Mouse (Mus musculus) urinary bladder, postnatal 0 days (tissue): ENCODE measurements around the gene Wfdc18. TPM values are rescaled to one million over a fixed set of nuclear protein-coding genes. Genes with fewer than 3 reads are reported as not detected.

ENCODE experiments used
- polyA plus RNA-seq: library from polyadenylated mRNA; unstranded; fragments of >200 nt; fragmentation: Nextera tagmentation; extraction: Ambion mirVana; gene quantifications from 2 replicates; pipeline ENCODE4 v1.2.1, GENCODE M21; 2015

The Wfdc18 gene
- not detected in 2 replicates for polyA plus RNA-seq

GRCm38 (mm10) chr11:83708715-83709114 is at the start of gene Wfdc18:
Gene Wfdc18, plus strand, starts transcription at chr11:83709015.

GRCm38 (mm10) chr11:83662204-83662603 is 46.6 kb upstream of the Wfdc18 start, which contains the start of gene Ccl4:
Gene Ccl4, plus strand, starts transcription at chr11:83662584.

DNA sequence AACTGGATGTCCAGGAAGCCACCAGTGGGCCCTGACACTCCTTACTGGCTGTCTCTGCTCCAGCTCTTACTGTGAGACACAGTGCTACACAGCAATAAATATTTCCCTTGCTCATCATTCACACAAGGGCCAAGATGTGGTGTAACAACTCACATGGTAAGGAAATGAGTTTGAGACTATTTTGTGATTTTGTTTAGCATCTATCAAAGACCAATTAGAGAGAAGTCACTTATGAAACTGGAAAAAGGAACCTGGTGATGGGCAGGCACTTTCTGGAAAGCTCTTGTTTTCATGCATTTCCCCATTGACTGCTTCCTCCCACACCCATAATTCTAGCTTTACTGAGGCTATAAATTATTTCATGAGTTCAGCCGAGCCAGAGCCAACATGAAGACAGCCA is 5.1 kb upstream of the Wfdc18 start, which contains the start of gene Wfdc17:
Gene Wfdc17 (plus strand): TSS at position 287 of the 400 bp plus-strand sequence.

DNA sequence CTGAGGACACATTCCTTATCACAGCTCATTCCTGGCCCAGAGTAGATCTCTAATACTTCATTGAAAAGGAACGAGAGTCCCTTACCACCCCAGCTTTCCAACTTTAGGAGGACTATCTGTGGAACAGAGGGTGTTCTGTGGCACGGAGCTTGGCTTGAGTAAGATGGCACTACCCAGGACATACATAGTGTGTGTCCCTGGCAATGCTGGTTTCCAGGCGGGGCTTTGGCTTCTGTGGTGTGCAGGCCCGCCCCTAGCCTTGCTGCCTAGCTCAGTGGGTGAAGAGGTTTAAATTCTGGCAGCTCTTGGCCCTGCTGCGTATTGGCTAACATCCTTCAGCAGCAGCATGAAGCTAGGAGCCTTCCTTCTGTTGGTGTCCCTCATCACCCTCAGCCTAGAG is 37.9 kb downstream of the Wfdc18 start, which contains the start of gene Wfdc21:
Gene Wfdc21 (plus strand): TSS at position 260 of the 400 bp plus-strand sequence.

DNA sequence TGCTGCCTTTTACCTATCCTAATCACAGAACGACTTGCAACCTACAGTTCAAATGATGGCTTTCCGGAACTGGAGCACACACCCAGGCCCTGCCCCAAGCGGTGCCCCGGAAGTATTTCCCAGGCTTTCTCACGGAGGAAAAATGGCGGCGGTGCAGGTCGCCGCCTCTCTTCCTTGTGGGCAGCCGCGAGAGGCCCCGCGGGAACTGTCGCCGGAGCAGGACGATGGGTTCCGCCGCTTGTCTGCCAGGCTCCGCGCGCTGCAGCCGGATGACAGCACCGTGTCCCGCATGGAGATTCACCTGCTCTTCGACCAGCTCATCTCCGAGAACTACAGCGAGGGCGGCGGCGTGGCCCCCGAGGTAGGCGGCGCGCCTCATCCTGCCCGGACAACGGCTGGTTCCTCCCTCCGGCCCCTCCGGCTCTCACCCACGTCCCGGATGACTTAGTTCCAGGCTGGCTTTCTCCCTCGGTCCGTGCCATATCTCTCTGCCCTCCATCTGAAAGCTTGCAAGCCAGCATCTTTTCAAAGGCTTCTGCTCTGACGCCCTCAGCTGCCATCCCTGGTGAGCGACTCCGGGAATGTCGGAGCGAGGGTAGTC is 44.9 kb downstream of the Wfdc18 start, which contains the start of gene Heatr6:
Gene Heatr6 (plus strand): TSS at position 116 of the 601 bp plus-strand sequence.

Other genes with a start within 250 kb of the Wfdc18 start
- gene Mmp28, start 245.9 kb upstream of the Wfdc18 start, polyA plus RNA-seq = 5.1 and 6.0 TPM in 2 replicates
- gene Taf15, start 235.9 kb upstream of the Wfdc18 start, polyA plus RNA-seq = 4.8 and 6.0 TPM in 2 replicates
- not detected in 2 replicates for gene Heatr9, start 186.8 kb upstream of the Wfdc18 start, polyA plus RNA-seq
- gene Ccl5, start 178.5 kb upstream of the Wfdc18 start, polyA plus RNA-seq = 0.45 and 0.88 TPM in 2 replicates
- 19.7 and 93.4 TPM in 2 replicates for gene Ccl9, start 130.4 kb upstream of the Wfdc18 start, polyA plus RNA-seq
- gene Ccl6, start 115.9 kb upstream of the Wfdc18 start, polyA plus RNA-seq = 54.5 and 456 TPM in 2 replicates
- gene Rpl9-ps1, start 63.4 kb upstream of the Wfdc18 start, polyA plus RNA-seq = not detected in 2 replicates
- gene Ccl3, start 59.7 kb upstream of the Wfdc18 start, polyA plus RNA-seq = 1.2 and 1.9 TPM in 2 replicates
- gene Ccl4, start 46.4 kb upstream of the Wfdc18 start, polyA plus RNA-seq = 2.9 and 5.3 TPM in 2 replicates
- 14.2 and 148 TPM in 2 replicates for gene Wfdc17, start 5.0 kb upstream of the Wfdc18 start, polyA plus RNA-seq
- gene Wfdc21, start 37.9 kb downstream of the Wfdc18 start, polyA plus RNA-seq = 0.57 and 4.9 TPM in 2 replicates
- gene Heatr6, start 44.7 kb downstream of the Wfdc18 start, polyA plus RNA-seq = 11.1 and 11.9 TPM in 2 replicates
- 6.0 and 6.3 TPM in 2 replicates for gene Hnf1b, start 141.0 kb downstream of the Wfdc18 start, polyA plus RNA-seq
- 15.7 and 19.5 TPM in 2 replicates for gene Ddx52, start 233.0 kb downstream of the Wfdc18 start, polyA plus RNA-seq